Mouse (Mus musculus) heart, embryonic 11.5 days (tissue): ENCODE data around the gene Togaram1. TPM values are rescaled to one million over a fixed set of nuclear protein-coding genes. Genes with fewer than 3 reads are reported as not detected.

Experiments used
- ATAC-seq: fragments of 200-750 bp; cut with Nextera tagmentation; replicated peaks from 2 replicates; pipeline ENCODE4 v1.8.0; 2017; ENCODE audit warnings: moderate library complexity; ENCODE audit not compliant: insufficient number of reproducible peaks, low FRiP score, low TSS enrichment
- H3K27ac ChIP-seq: fragments of 300-500 bp; sonication (generic); 2 replicates; pipeline ENCODE4 v1.5.1; 2014; ENCODE audit warnings: mild to moderate bottlenecking, low read depth, low read length
- H3K27me3 ChIP-seq: fragments of 300-500 bp; sonication (generic); 2 replicates; pipeline ENCODE4 v1.6.1; 2014; ENCODE audit warnings: mild to moderate bottlenecking, low read length, mixed read lengths; ENCODE audit not compliant: control insufficient read depth, insufficient read depth
- H3K36me3 ChIP-seq: fragments of 300-500 bp; sonication (generic); 2 replicates; pipeline ENCODE4 v1.6.1; 2014; ENCODE audit warnings: mild to moderate bottlenecking, low read length, moderate library complexity, mixed read lengths; ENCODE audit not compliant: control insufficient read depth, insufficient read depth
- H3K4me1 ChIP-seq: fragments of 300-500 bp; sonication (generic); 2 replicates; pipeline ENCODE4 v1.6.1; 2014; ENCODE audit warnings: low read length; ENCODE audit not compliant: control insufficient read depth, insufficient read depth
- H3K4me2 ChIP-seq: fragments of 300-500 bp; sonication (generic); 2 replicates; pipeline ENCODE4 v1.6.1; 2014; ENCODE audit warnings: mild to moderate bottlenecking, moderate library complexity
- H3K4me3 ChIP-seq: fragments of 300-500 bp; sonication (generic); 2 replicates; pipeline ENCODE4 v1.5.1; 2014; ENCODE audit warnings: low read depth, low read length
- H3K9ac ChIP-seq: fragments of 300-500 bp; sonication (generic); 2 replicates; pipeline ENCODE4 v1.6.1; 2014; ENCODE audit warnings: mild to moderate bottlenecking, low read depth, low read length, moderate library complexity
- H3K9me3 ChIP-seq: fragments of 300-500 bp; sonication (generic); replicated peaks from 2 replicates; pipeline ENCODE4 v1.6.1; 2016; ENCODE audit warnings: low read length; ENCODE audit not compliant: control insufficient read depth
- WGBS: fragments of 180-500 bp; shearing (Covaris S2); extraction: QIAGEN DNeasy Blood & Tissue Kit; methylation state at CpG from one replicate; pipeline ENCODE4 v1.1.7; 2014; ENCODE audit not compliant: insufficient replicate concordance; 5-methylcytosine and 5-hydroxymethylcytosine counted together
- polyA plus RNA-seq: library from polyadenylated mRNA; unstranded; fragments of >200 nt; fragmentation: Nextera tagmentation; extraction: Ambion mirVana; gene quantifications from 2 replicates; pipeline ENCODE4 v1.2.1, GENCODE M21; 2014

The Togaram1 gene
- polyA plus RNA-seq, 1 experiment from 2014 or later = 22.4 TPM

GRCm38 (mm10) chr12:65068409-65068808 is 102.8 kb downstream of the Togaram1 start:
- no peak overlapping the region for H3K27ac ChIP-seq
- H3K4me2 ChIP-seq = no peak overlapping the region
- no peak overlapping the region for H3K4me3 ChIP-seq
- H3K9ac ChIP-seq = no peak overlapping the region
- 63% methylated on average over 4 of the region's 4 CpGs for WGBS
- H3K36me3 ChIP-seq = peaks cover 6% of the 10 kb centered on the region; the same call in 1 of the 2 replicates
- ATAC-seq = no peak
- no peaks in the 10 kb centered on the region for H3K27me3 ChIP-seq
- H3K9me3 ChIP-seq = no peaks in the 10 kb centered on the region
- no peaks in the 10 kb centered on the region for H3K4me1 ChIP-seq

Other genes starting within 250 kb of the Togaram1 start
- 0.70 and 1.3 TPM in 2 replicates for gene Gm527, start 47.9 kb upstream of the Togaram1 start, polyA plus RNA-seq
- 9.3 and 12.2 TPM in 2 replicates for gene Klhl28, start 270 bp upstream of the Togaram1 start, polyA plus RNA-seq
- gene Prpf39, start 70.5 kb downstream of the Togaram1 start, polyA plus RNA-seq = 40.0 and 46.5 TPM in 2 replicates
- gene Fkbp3, start 108.2 kb downstream of the Togaram1 start, polyA plus RNA-seq = 504 and 510 TPM in 2 replicates
- 7.8 and 9.7 TPM in 2 replicates for gene Fancm, start 109.8 kb downstream of the Togaram1 start, polyA plus RNA-seq
- 37.2 and 42.7 TPM in 2 replicates for gene Mis18bp1, start 206.8 kb downstream of the Togaram1 start, polyA plus RNA-seq